In genomic region chr9:46433716-46434115, GRCm38 (mm10) we compare ENCODE assay signal across 17 mouse cellular contexts.
"Had no signal": no experiment of that assay in that cellular context is flagged by ENCODE, and none has a peak within 500 bp of the region (broad histone marks: within the 10 kb centered on the region; RNA-seq: fewer than 3 reads in every experiment).

No protein-coding gene starts in this region.

- H3K4me1 ChIP-seq: intestine, embryonic 15.5 days; limb, embryonic 13.5 days; liver, embryonic 15.5 days; lung, embryonic 15.5 days; midbrain, embryonic 12.5 days; neural tube, embryonic 15.5 days; stomach, embryonic 15.5 days had no signal

- H3K36me3 ChIP-seq: intestine, embryonic 15.5 days; limb, embryonic 13.5 days; liver, embryonic 15.5 days; lung, embryonic 15.5 days; midbrain, embryonic 12.5 days; neural tube, embryonic 15.5 days; stomach, embryonic 15.5 days had no signal

- H3K27ac ChIP-seq: intestine, embryonic 15.5 days; limb, embryonic 13.5 days; liver, embryonic 15.5 days; lung, embryonic 15.5 days; midbrain, embryonic 12.5 days; neural tube, embryonic 15.5 days; stomach, embryonic 15.5 days had no signal

- H3K9ac ChIP-seq: intestine, embryonic 15.5 days; limb, embryonic 13.5 days; liver, embryonic 15.5 days; lung, embryonic 15.5 days; midbrain, embryonic 12.5 days; neural tube, embryonic 15.5 days; stomach, embryonic 15.5 days had no signal

- DNase-seq: kidney, adult 8-10 months; kidney, postnatal 36 days; layer of hippocampus, adult 9-11 months; layer of hippocampus, postnatal 36 days; left cerebral cortex, postnatal 4 days; lung, postnatal 14 days; thymus, adult 2 months; thymus, postnatal 36 days had no signal

- H3K9me3 ChIP-seq: intestine, embryonic 15.5 days; liver, embryonic 15.5 days; lung, embryonic 15.5 days; stomach, embryonic 15.5 days had no signal

- H3K27me3 ChIP-seq: intestine, embryonic 15.5 days; limb, embryonic 13.5 days; liver, embryonic 15.5 days; lung, embryonic 15.5 days; midbrain, embryonic 12.5 days; neural tube, embryonic 15.5 days; stomach, embryonic 15.5 days had no signal

- H3K4me3 ChIP-seq: intestine, embryonic 15.5 days; limb, embryonic 13.5 days; liver, embryonic 15.5 days; lung, embryonic 15.5 days; midbrain, embryonic 12.5 days; myocyte; neural tube, embryonic 15.5 days; stomach, embryonic 15.5 days had no signal

- H3K4me2 ChIP-seq: intestine, embryonic 15.5 days; limb, embryonic 13.5 days; liver, embryonic 11.5 days; liver, embryonic 15.5 days; lung, embryonic 15.5 days; midbrain, embryonic 12.5 days; neural tube, embryonic 15.5 days; stomach, embryonic 15.5 days had no signal

- ATAC-seq: intestine, embryonic 15.5 days had no signal
